Mouse (Mus musculus) ES-E14 (cell line): ENCODE measurements around the gene Lsm6. TPM values are rescaled to one million over a fixed set of nuclear protein-coding genes. Genes with fewer than 3 reads are reported as not detected.

Source experiments
- DNase-seq: peaks from one replicate; pipeline ENCODE4 v3.0.0-alpha.2; 2013; ENCODE audit warnings: low read depth, low spot score
- H3K27ac ChIP-seq: 2 replicates; pipeline ENCODE4 v1.5.1; 2012; ENCODE audit warnings: low read depth, mild to moderate bottlenecking, low read length, moderate library complexity, mixed read lengths; ENCODE audit not compliant: poor library complexity, insufficient read depth, severe bottlenecking
- H3K36me3 ChIP-seq: 2 replicates; pipeline ENCODE4 v1.6.1; 2012; ENCODE audit warnings: mild to moderate bottlenecking, low read length, moderate library complexity, mixed read lengths; ENCODE audit not compliant: control insufficient read depth, poor library complexity, insufficient read depth, severe bottlenecking
- H3K4me1 ChIP-seq, 2 experiments: fragments of 150-350 bp in 1 of 2; sonication (generic) in 1 of 2; 2 replicates each; pipeline ENCODE4 v1.6.1; 2012; ENCODE audit warnings: low read length in 2 of 2, mild to moderate bottlenecking in 1 of 2, mixed read lengths in 1 of 2; ENCODE audit not compliant: control insufficient read depth in 2 of 2, insufficient read depth in 2 of 2, poor library complexity in 1 of 2
- H3K4me3 ChIP-seq, 2 experiments: fragments of 150-350 bp in 1 of 2; sonication (generic) in 1 of 2; 2 replicates each; pipeline ENCODE4 v1.5.1; 2012; ENCODE audit warnings: low read length in 2 of 2, low read depth in 1 of 2, mild to moderate bottlenecking in 1 of 2, mixed read lengths in 1 of 2; ENCODE audit not compliant: insufficient read depth in 1 of 2, poor library complexity in 1 of 2, severe bottlenecking in 1 of 2
- H3K9ac ChIP-seq: 2 replicates; pipeline ENCODE4 v1.6.1; 2012; ENCODE audit warnings: low read depth, mild to moderate bottlenecking, low read length, mixed read lengths; ENCODE audit not compliant: poor library complexity, insufficient read depth, severe bottlenecking
- H3K9me3 ChIP-seq: fragments of 150-350 bp; sonication (generic); 2 replicates; pipeline ENCODE4 v1.6.1; 2012; ENCODE audit warnings: low read depth, mild to moderate bottlenecking, low read length; ENCODE audit not compliant: control insufficient read depth, insufficient read depth
- CHD2 ChIP-seq: IDR thresholded peaks from 2 replicates; pipeline ENCODE4 v1.6.1; 2014; ENCODE audit warnings: mild to moderate bottlenecking, low read depth, low read length, inconsistent platforms
- HCFC1 ChIP-seq: IDR thresholded peaks from 2 replicates; pipeline ENCODE4 v1.6.1; 2012; ENCODE audit warnings: low read length, inconsistent platforms, borderline replicate concordance; ENCODE audit not compliant: insufficient read depth
- MAFK ChIP-seq: IDR thresholded peaks from 2 replicates; pipeline ENCODE4 v1.6.1; 2014; ENCODE audit warnings: mild to moderate bottlenecking, low read depth, low read length, inconsistent platforms; ENCODE audit not compliant: insufficient read depth
- ZC3H11A ChIP-seq: IDR thresholded peaks from 2 replicates; pipeline ENCODE4 v1.6.1; 2012; ENCODE audit warnings: low read depth, mild to moderate bottlenecking, inconsistent platforms, low read length, borderline replicate concordance
- ZNF384 ChIP-seq: IDR thresholded peaks from 2 replicates; pipeline ENCODE4 v1.6.1; 2012; ENCODE audit warnings: low read depth, low read length, inconsistent platforms
- in situ Hi-C, 2 experiments: fragments of 600-800 bp; cut with MboI; formaldehyde crosslinking; loops; one replicate each; pipeline ENCODE4 v1.15.1; 2025; ENCODE audit warnings: low sequenced_read_pairs in 2 of 2, inconsistent platforms in 1 of 2; ENCODE audit not compliant: unreplicated experiment in 2 of 2
- total RNA-seq: library from RNA; depleted of rRNA; stranded (reverse); fragments of 300-350 nt; gene quantifications from 2 replicates; pipeline ENCODE4 v1.2.3, GENCODE M21; 2012

The Lsm6 gene
- total RNA-seq, 1 experiment = 58.3 TPM

DNA sequence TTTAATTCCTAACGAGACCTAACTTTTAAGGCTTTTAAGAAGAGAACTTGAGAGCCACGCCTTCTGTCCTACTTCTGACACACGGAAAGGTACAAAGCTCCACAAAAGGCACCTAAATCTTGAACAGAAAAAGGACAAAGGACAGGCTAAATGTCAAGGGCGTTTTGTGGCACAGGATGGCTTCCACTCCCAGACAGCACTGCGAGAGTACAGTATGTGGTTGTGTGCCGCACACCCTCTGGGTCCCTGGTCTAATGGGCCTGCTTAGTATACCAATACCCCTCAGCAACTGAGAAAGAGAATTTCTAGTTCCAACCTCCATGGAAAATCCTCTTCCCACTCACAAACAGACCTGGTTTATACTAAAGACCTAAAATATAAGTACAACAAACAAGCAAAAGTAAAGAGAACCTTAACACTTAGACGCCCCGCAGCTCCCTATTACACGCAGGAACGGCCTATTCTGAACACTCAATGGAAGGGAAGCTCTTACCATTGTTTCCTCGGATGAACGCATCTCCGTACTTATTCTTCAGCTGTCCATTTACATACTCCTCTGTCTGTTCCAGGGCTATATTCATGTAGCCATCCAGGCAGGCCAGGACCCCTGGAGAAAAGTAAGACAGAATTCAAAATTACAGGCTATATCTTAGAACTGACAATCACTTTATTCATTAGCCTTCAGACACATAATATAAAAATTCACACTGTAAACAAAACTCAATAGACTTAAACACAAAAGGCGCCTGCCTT, 11.3 kb downstream of the Lsm6 start:
- TF ChIP-seq ZC3H11A (no peak), HCFC1 (no peak), ZNF384 (no peak), CHD2 (no peak), MAFK (no peak)
- no peak for DNase-seq
- Histone ChIP-seq H3K9ac (no peak overlapping the region), H3K4me1 (no peaks in the 10 kb centered on the region), H3K4me3 (no peak overlapping the region), H3K9me3 (no peaks in the 10 kb centered on the region), H3K36me3 (peaks cover 43% of the 10 kb centered on the region), H3K27ac (no peak overlapping the region)
- in situ Hi-C loops = no loop called here

GRCm38 (mm10) chr8:78808888-78809287, 12.1 kb downstream of the Lsm6 start:
- no peak overlapping the region for H3K9ac ChIP-seq
- TF ChIP-seq HCFC1 (no peak), ZC3H11A (no peak), ZNF384 (no peak), MAFK (no peak), CHD2 (no peak)
- no peak overlapping the region for H3K4me3 ChIP-seq
- in situ Hi-C loops = no loop called here
- H3K27ac ChIP-seq = no peak overlapping the region
- DNase-seq = no peak
- no peaks in the 10 kb centered on the region for H3K9me3 ChIP-seq
- no peaks in the 10 kb centered on the region for H3K4me1 ChIP-seq
- peaks cover 43% of the 10 kb centered on the region for H3K36me3 ChIP-seq

GRCm38 (mm10) chr8:78808439-78808838, 12.5 kb downstream of the Lsm6 start:
- H3K4me3 ChIP-seq = no peak overlapping the region
- in situ Hi-C loops = no loop called here
- H3K36me3 ChIP-seq = peaks cover 43% of the 10 kb centered on the region
- H3K9ac ChIP-seq = no peak overlapping the region
- H3K4me1 ChIP-seq = no peaks in the 10 kb centered on the region
- no peak overlapping the region for H3K27ac ChIP-seq
- TF ChIP-seq ZC3H11A = no peak
- no peak for TF ChIP-seq CHD2
- no peak for TF ChIP-seq HCFC1
- DNase-seq = no peak
- H3K9me3 ChIP-seq = no peaks in the 10 kb centered on the region

DNA sequence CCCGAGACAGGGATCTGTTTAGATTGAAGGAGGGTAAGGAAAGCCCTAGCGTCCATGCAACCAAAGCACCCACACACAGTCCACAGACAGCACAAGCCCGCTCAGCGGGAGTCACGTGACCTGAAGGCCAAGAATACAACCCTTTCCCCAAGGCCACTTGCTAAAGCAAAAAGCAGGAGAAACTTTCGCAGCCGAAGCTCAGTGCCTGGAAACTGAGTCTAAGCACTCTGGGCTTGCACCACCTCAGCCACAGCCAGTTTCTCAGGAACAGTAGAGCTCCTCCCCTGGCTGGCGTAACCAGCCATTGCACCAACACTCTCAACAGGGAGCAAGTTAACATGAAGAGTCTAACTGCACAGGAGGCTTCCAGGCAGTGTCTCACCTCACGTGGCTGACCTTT, 13.7 kb downstream of the Lsm6 start:
- Histone ChIP-seq H3K36me3 (peaks cover 39% of the 10 kb centered on the region), H3K9me3 (no peaks in the 10 kb centered on the region), H3K27ac (no peak overlapping the region), H3K9ac (no peak overlapping the region), H3K4me3 (no peak overlapping the region), H3K4me1 (no peaks in the 10 kb centered on the region)
- no peak for TF ChIP-seq HCFC1
- TF ChIP-seq ZC3H11A = no peak
- no peak for TF ChIP-seq MAFK
- TF ChIP-seq CHD2 = no peak
- TF ChIP-seq ZNF384 = no peak
- no peak for DNase-seq
- in situ Hi-C loops = no loop called here
